Mouse (Mus musculus): ENCODE data around the gene Babam2. TPM values are rescaled to one million over a fixed set of nuclear protein-coding genes. Genes with fewer than 3 reads are reported as not detected.
A peak's percentile ranks its signal among the peaks of the same experiment; 100 is the strongest.

The Babam2 gene
- total and polyA plus RNA-seq, 2 experiments from 2014 or later = 39.1 to 51.3 TPM

GRCm38 (mm10) chr5:31974614-31975168 lies 277.2 kb downstream of the Babam2 start:
- no peak for ATAC-seq (ENCODE audit: insufficient read depth, low read depth)
- H3K27ac ChIP-seq (ENCODE audit: low read depth) = no peak overlapping the region
- no peaks in the 10 kb centered on the region for H3K36me3 ChIP-seq (replicated peaks; ENCODE audit: control insufficient read depth, insufficient read depth, low read length)
- H3K4me1 ChIP-seq (ENCODE audit: control insufficient read depth, insufficient read depth) = no peaks in the 10 kb centered on the region
- H3K9me3 ChIP-seq (replicated peaks; ENCODE audit: control insufficient read depth, low read length) = no peaks in the 10 kb centered on the region
- no peaks in the 10 kb centered on the region for H3K27me3 ChIP-seq (ENCODE audit: control insufficient read depth, insufficient read depth, low read length)
- WGBS = 68% methylated on average over 3 of the region's 3 CpGs
- no peak overlapping the region for H3K4me3 ChIP-seq (ENCODE audit: low read depth, low read length)
- H3K4me2 ChIP-seq (ENCODE audit: low read depth, low read length) = no peak overlapping the region
- no peak overlapping the region for H3K9ac ChIP-seq (replicated peaks; ENCODE audit: low read depth, low read length)
- no peak for TF ChIP-seq EP300 (IDR thresholded peaks at IDR 0.05; ENCODE audit: low read depth)
- TF ChIP-seq CTCF (IDR thresholded peaks at IDR 0.05; ENCODE audit: low read depth) = no peak
- DNase-seq (ENCODE audit: low spot score) = no peak

GRCm38 (mm10) chr5:31982061-31982460 lies 284.6 kb downstream of the Babam2 start:
- TF ChIP-seq EP300 (IDR thresholded peaks at IDR 0.05; ENCODE audit: low read depth) = no peak
- no peak for TF ChIP-seq CTCF (IDR thresholded peaks at IDR 0.05; ENCODE audit: low read depth)
- Histone ChIP-seq H3K9me3 (replicated peaks; ENCODE audit: control insufficient read depth, low read length) (no peaks in the 10 kb centered on the region), H3K9ac (replicated peaks; ENCODE audit: low read depth, low read length) (no peak overlapping the region), H3K36me3 (replicated peaks; ENCODE audit: control insufficient read depth, insufficient read depth, low read length) (no peaks in the 10 kb centered on the region), H3K27ac (ENCODE audit: low read depth) (no peak overlapping the region), H3K27me3 (ENCODE audit: control insufficient read depth, insufficient read depth, low read length) (no peaks in the 10 kb centered on the region), H3K4me2 (ENCODE audit: low read depth, low read length) (no peak overlapping the region), H3K4me3 (ENCODE audit: low read depth, low read length) (no peak overlapping the region), H3K4me1 (ENCODE audit: control insufficient read depth, insufficient read depth) (no peaks in the 10 kb centered on the region)
- 60% methylated on average over 5 of the region's 5 CpGs for WGBS
- ATAC-seq (ENCODE audit: insufficient read depth, low read depth) (no peak), DNase-seq (ENCODE audit: low spot score) (no peak)

- WGBS = 91% methylated on average over 7 of the region's 7 CpGs
- H3K4me3 ChIP-seq (ENCODE audit: low read depth, low read length) = no peak overlapping the region
- H3K9me3 ChIP-seq (replicated peaks; ENCODE audit: control insufficient read depth, low read length) = no peaks in the 10 kb centered on the region
Observed at GRCm38 (mm10) chr5:31983161-31983560, 285.7 kb downstream of the Babam2 start.

GRCm38 (mm10) chr5:31983817-31984368 lies 286.4 kb downstream of the Babam2 start:
- Histone ChIP-seq H3K4me2 (ENCODE audit: low read depth, low read length) (no peak overlapping the region), H3K9ac (replicated peaks; ENCODE audit: low read depth, low read length) (no peak overlapping the region), H3K36me3 (replicated peaks; ENCODE audit: control insufficient read depth, insufficient read depth, low read length) (no peaks in the 10 kb centered on the region), H3K27ac (ENCODE audit: low read depth) (no peak overlapping the region), H3K9me3 (replicated peaks; ENCODE audit: control insufficient read depth, low read length) (no peaks in the 10 kb centered on the region), H3K4me1 (ENCODE audit: control insufficient read depth, insufficient read depth) (no peaks in the 10 kb centered on the region), H3K27me3 (ENCODE audit: control insufficient read depth, insufficient read depth, low read length) (no peaks in the 10 kb centered on the region), H3K4me3 (ENCODE audit: low read depth, low read length) (no peak overlapping the region)
- 61% methylated on average over 2 of the region's 2 CpGs for WGBS
- TF ChIP-seq CTCF (IDR thresholded peaks at IDR 0.05; ENCODE audit: low read depth) = no peak
- TF ChIP-seq EP300 (IDR thresholded peaks at IDR 0.05; ENCODE audit: low read depth) = no peak
- ATAC-seq (ENCODE audit: insufficient read depth, low read depth) = no peak
- peak; percentile 11 for DNase-seq (ENCODE audit: low spot score)

More at GRCm38 (mm10) chr5:31983161-31983560, 285.7 kb downstream of the Babam2 start:
- TF ChIP-seq EP300 (IDR thresholded peaks at IDR 0.05; ENCODE audit: low read depth) = no peak
- no peak for TF ChIP-seq CTCF (IDR thresholded peaks at IDR 0.05; ENCODE audit: low read depth)
- H3K9ac ChIP-seq (replicated peaks; ENCODE audit: low read depth, low read length) = no peak overlapping the region
- DNase-seq (ENCODE audit: low spot score) (no peak), ATAC-seq (ENCODE audit: insufficient read depth, low read depth) (no peak)
- no peaks in the 10 kb centered on the region for H3K4me1 ChIP-seq (ENCODE audit: control insufficient read depth, insufficient read depth)
- no peaks in the 10 kb centered on the region for H3K36me3 ChIP-seq (replicated peaks; ENCODE audit: control insufficient read depth, insufficient read depth, low read length)
- no peak overlapping the region for H3K27ac ChIP-seq (ENCODE audit: low read depth)
- no peaks in the 10 kb centered on the region for H3K27me3 ChIP-seq (ENCODE audit: control insufficient read depth, insufficient read depth, low read length)
- H3K4me2 ChIP-seq (ENCODE audit: low read depth, low read length) = no peak overlapping the region

- no peak for ATAC-seq (ENCODE audit: insufficient read depth, low read depth)
- H3K9me3 ChIP-seq (replicated peaks; ENCODE audit: control insufficient read depth, low read length) = no peaks in the 10 kb centered on the region
- no peaks in the 10 kb centered on the region for H3K4me1 ChIP-seq (ENCODE audit: control insufficient read depth, insufficient read depth)
- peak; percentile 22 for DNase-seq (ENCODE audit: low spot score)
- H3K4me2 ChIP-seq (ENCODE audit: low read depth, low read length) = no peak overlapping the region
- TF ChIP-seq CTCF (IDR thresholded peaks at IDR 0.05; ENCODE audit: low read depth) (no peak), EP300 (IDR thresholded peaks at IDR 0.05; ENCODE audit: low read depth) (no peak)
- H3K27ac ChIP-seq (ENCODE audit: low read depth) = no peak overlapping the region
- no peaks in the 10 kb centered on the region for H3K36me3 ChIP-seq (replicated peaks; ENCODE audit: control insufficient read depth, insufficient read depth, low read length)
- WGBS = 65% methylated on average over 13 of the region's 13 CpGs
- H3K9ac ChIP-seq (replicated peaks; ENCODE audit: low read depth, low read length) = no peak overlapping the region
- no peak overlapping the region for H3K4me3 ChIP-seq (ENCODE audit: low read depth, low read length)
- H3K27me3 ChIP-seq (ENCODE audit: control insufficient read depth, insufficient read depth, low read length) = no peaks in the 10 kb centered on the region
Observed at GRCm38 (mm10) chr5:31984369-31984961, 287.0 kb downstream of the Babam2 start.
